Mouse (Mus musculus): Measurements from ENCODE around the gene Tsga10ip.

GRCm38 (mm10) chr19:5389647-5390046 lies 12.7 kb downstream of the Tsga10ip start:
- TF ChIP-seq GATA1 (IDR thresholded peaks at IDR 0.05; ENCODE audit: borderline replicate concordance, low read length) (no peak), FLI1 (IDR thresholded peaks at IDR 0.05; ENCODE audit: low read length) (no peak)
